Mouse (Mus musculus) NIH3T3 (cell line): Measurements from ENCODE around the gene Olfr1151.

Experiments used
- DNase-seq: peaks from one replicate; pipeline ENCODE4 v3.0.0-alpha.2; 2012; ENCODE audit warnings: low read depth

Olfr1151 gene

GRCm38 (mm10) chr2:87855562-87855961, at the start of gene Olfr1151:
Olfr1151 (plus strand) TSS chr2:87855862.
- DNase-seq: no peak

GRCm38 (mm10) chr2:87809522-87809921, 46.1 kb upstream of the Olfr1151 start, which contains the start of gene Olfr1145:
Olfr1145 (plus strand) TSS chr2:87809822.
- no peak for DNase-seq

GRCm38 (mm10) chr2:87830233-87830632, 25.4 kb upstream of the Olfr1151 start, which contains the start of gene Olfr1148:
Olfr1148 (plus strand) TSS chr2:87830533.
- no peak for DNase-seq

GRCm38 (mm10) chr2:87843693-87844092, 12.0 kb upstream of the Olfr1151 start, which contains the start of gene Olfr1150-ps1:
Olfr1150-ps1 (plus strand) TSS chr2:87843993.
- DNase-seq: no peak

- DNase-seq: no peak
Measured at GRCm38 (mm10) chr2:87866192-87866591, 10.5 kb downstream of the Olfr1151 start, which contains the start of gene Olfr1152. Olfr1152 (plus strand) TSS chr2:87866492.

- DNase-seq: no peak
Measured at GRCm38 (mm10) chr2:87894662-87895061, 39.0 kb downstream of the Olfr1151 start, which contains the start of gene Olfr1153. Olfr1153 (plus strand) TSS chr2:87894962.

- no peak for DNase-seq
Measured at GRCm38 (mm10) chr2:87905066-87905465, 49.4 kb downstream of the Olfr1151 start, which contains the start of gene Olfr1154. Olfr1154 (minus strand) TSS chr2:87905166.
